Mouse (Mus musculus) monocyte, adult 5-6 weeks (primary cell): ENCODE data around the gene Lhfpl1. TPM values are rescaled to one million over a fixed set of nuclear protein-coding genes. Genes with fewer than 3 reads are reported as not detected.
"Not testable (repeated sequence)": the region's sequence is repeated elsewhere in the genome, so short reads cannot be mapped to it uniquely, and the experiment has no call there.

Source experiments
- ATAC-seq: fragments of 153-309, 156-312 bp; replicated peaks from 2 replicates; pipeline ENCODE4 v1.8.0; 2017; ENCODE audit warnings: mild to moderate bottlenecking; ENCODE audit not compliant: low TSS enrichment, insufficient number of reproducible peaks, severe bottlenecking, poor library complexity, low FRiP score
- total RNA-seq: library from RNA; stranded (forward); fragments of 200-1000, 200-491, 200-594 nt; gene quantifications from 3 replicates; pipeline ENCODE4 v1.2.3, GENCODE M21; 2017

Lhfpl1 gene
- not detected in 3 replicates for total RNA-seq

GRCm38 (mm10) chrX:145348377-145349203, at the start of gene Lhfpl1:
Gene Lhfpl1 (minus strand): TSS chrX:145349089.
- no peak for ATAC-seq

- ATAC-seq, result no peak
Measured at GRCm38 (mm10) chrX:145371839-145372238, 22.9 kb upstream of the Lhfpl1 start.

- ATAC-seq, result no peak
Measured at GRCm38 (mm10) chrX:145362527-145362926, 13.6 kb upstream of the Lhfpl1 start.

GRCm38 (mm10) chrX:145342402-145342801, 6.5 kb downstream of the Lhfpl1 start:
- no peak for ATAC-seq

- no peak for ATAC-seq
Measured at GRCm38 (mm10) chrX:145336141-145336540, 12.7 kb downstream of the Lhfpl1 start.

- no peak for ATAC-seq
Measured at GRCm38 (mm10) chrX:145308555-145308954, 40.3 kb downstream of the Lhfpl1 start.

- ATAC-seq, result no peak
Measured at GRCm38 (mm10) chrX:145307174-145307573, 41.7 kb downstream of the Lhfpl1 start.

GRCm38 (mm10) chrX:145300232-145300631, 48.7 kb downstream of the Lhfpl1 start:
- not testable (repeated sequence) for ATAC-seq

- no peak for ATAC-seq
Measured at GRCm38 (mm10) chrX:145272209-145272608, 76.7 kb downstream of the Lhfpl1 start.

- ATAC-seq, result no peak
Measured at GRCm38 (mm10) chrX:145271768-145272167, 77.1 kb downstream of the Lhfpl1 start.

GRCm38 (mm10) chrX:145261803-145262202, 87.1 kb downstream of the Lhfpl1 start:
- no peak for ATAC-seq

Other genes starting within 250 kb of the Lhfpl1 start
- gene Amot, start 156.1 kb upstream of the Lhfpl1 start, total RNA-seq, result 1.5 to 3.1 TPM (median 2.9 TPM) in 3 replicates